Mouse (Mus musculus): ENCODE measurements around the gene Psmd4.

DNA sequence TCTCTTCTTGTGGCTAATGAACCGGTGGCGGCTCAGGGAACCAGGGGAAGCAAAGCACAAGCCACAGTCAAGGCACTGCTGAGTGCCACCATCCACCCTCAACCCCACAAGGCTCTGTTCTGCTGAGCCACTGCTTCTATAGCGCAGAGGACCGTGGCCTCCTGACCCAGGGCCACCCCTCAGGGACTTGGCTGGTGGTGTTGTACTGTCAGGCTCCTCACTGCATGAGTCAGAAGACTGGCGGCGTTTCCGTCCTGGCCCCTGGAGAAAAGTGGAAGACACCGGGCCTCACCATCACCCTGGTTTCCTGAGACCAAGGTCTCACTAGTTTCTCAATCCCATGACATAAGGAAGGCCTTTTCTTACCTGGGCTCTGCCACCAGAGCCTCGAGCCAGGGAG is 34.7 kb downstream of the Psmd4 start:
- TF ChIP-seq POLR2A (IDR thresholded peaks at IDR 0.05; ENCODE audit: insufficient read depth, low read depth, low read length): no peak
- TF ChIP-seq CTCF (IDR thresholded peaks at IDR 0.05; ENCODE audit: insufficient read depth, low read depth, low read length): no peak
